Mouse (Mus musculus): ENCODE data around the gene Itih3.

Itih3 gene

GRCm38 (mm10) chr14:30923375-30924105 lies at the start of gene Itih3:
Gene Itih3, minus strand, starts transcription at chr14:30923760.
- no peak for DNase-seq (ENCODE audit: low spot score)

GRCm38 (mm10) chr14:30960366-30960765 lies 36.8 kb upstream of the Itih3 start:
- DNase-seq (ENCODE audit: low spot score): no peak

- DNase-seq (ENCODE audit: low spot score): no peak
Measured at GRCm38 (mm10) chr14:30959031-30959430, 35.5 kb upstream of the Itih3 start.

GRCm38 (mm10) chr14:30958517-30958916 lies 35.0 kb upstream of the Itih3 start:
- no peak for DNase-seq (ENCODE audit: low spot score)

DNA sequence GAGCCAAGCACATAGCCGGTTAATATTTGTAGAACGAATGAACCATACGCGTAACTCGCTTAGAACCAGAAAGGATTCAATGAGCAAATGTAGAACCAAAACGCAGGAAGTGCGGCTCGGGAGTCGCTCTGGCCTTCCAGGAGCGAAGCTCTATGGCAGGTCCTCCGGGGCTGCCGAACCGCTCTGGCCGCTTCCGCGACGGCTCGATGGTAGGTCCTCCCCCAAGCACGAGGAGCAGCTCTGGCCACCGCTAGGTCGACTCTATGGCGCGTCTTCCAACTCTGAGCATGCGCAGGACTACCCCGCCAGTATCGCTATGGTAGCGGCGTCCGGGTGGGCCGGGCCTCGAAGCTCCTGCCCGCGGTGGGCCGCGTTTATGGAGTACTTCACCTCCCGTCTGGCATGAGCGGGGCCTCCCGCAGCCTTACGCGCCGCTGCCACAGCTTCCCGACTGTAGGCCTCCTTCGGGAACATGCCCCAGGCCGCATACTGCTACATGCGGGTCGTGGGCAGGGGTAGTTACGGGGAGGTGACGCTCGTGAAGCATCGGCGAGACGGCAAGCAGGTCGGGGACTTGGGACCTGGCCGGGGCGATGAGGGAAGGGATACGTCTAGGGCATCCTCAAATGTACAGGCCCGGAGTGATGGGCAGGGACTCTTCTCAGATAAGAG lies 27.7 kb upstream of the Itih3 start, which contains the start of gene Nek4:
Nek4 (plus strand) TSS at position 224 of the 672 bp plus-strand sequence.
- DNase-seq (ENCODE audit: low spot score): peak; percentile 96

GRCm38 (mm10) chr14:30949986-30950385 lies 26.4 kb upstream of the Itih3 start:
- no peak for DNase-seq (ENCODE audit: low spot score)

GRCm38 (mm10) chr14:30944745-30945144 lies 21.2 kb upstream of the Itih3 start:
- DNase-seq (ENCODE audit: low spot score): peak; percentile 11

DNA sequence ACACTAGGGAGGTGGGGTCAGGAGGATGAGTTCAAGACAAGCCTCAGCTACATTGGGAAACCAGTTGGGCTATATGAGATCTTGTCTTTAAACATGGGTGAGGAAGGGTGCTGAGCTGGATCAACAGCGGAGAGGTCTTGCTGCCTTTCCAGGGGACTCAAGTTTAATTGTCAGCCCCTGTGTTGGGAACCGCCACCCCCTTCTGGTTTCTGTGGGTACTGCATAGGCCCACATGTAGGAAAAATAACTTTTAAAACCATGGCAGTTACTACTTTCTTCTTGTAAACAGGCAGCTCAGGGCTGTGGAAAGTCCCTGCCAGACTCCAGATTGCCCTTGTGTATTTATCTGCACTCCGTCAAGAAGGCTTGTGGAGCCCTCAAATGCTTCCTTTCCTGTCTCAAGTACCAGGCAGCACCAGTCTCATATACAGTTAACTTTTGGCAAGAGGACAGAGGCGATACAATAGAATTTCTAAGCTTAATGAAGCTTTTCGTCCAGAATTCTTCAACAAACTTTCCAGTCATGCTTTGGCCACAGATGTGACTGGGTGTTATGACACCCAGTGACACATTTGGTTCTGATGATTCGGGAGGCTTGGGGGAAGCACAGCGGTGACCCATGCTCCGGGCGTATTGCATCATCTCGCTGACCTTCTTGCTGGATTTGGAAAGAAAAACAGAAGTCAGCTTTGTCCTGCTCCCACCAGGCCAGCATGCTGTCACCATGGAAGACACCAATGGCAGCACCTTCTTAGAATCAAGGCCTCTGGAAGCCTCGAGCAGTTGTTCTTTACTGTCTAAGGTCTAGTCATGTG lies 20.5 kb upstream of the Itih3 start:
- peak; percentile 19 for DNase-seq (ENCODE audit: low spot score)

GRCm38 (mm10) chr14:30943038-30943437 lies 19.5 kb upstream of the Itih3 start, which contains the start of gene Itih1:
Gene Itih1, minus strand, starts transcription at chr14:30943289.
- no peak for DNase-seq (ENCODE audit: low spot score)

- no peak for DNase-seq (ENCODE audit: low spot score)
Measured at GRCm38 (mm10) chr14:30942254-30942653, 18.7 kb upstream of the Itih3 start.

DNA sequence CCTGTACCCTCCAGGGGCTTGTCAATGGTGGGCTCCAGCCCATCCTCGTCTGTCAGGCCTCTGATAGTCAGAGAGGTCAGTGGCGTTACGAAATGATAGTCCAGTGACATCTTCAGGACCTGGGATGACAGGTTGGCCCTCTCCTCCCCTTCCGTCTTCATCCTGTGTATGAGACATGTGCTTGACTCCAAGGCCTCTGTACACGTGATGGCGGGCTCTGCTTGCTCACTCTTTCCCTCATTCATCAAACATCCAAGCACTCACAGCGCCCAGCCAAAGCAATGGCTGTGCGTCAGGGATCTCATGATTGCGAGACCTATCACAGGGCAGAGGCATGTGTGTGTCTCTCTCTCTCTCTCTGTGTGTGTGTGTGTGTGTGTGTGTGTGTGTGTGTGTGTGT lies 9.8 kb upstream of the Itih3 start:
- DNase-seq (ENCODE audit: low spot score): no peak

- no peak for DNase-seq (ENCODE audit: low spot score)
Measured at GRCm38 (mm10) chr14:30930386-30930785, 6.8 kb upstream of the Itih3 start.

DNA sequence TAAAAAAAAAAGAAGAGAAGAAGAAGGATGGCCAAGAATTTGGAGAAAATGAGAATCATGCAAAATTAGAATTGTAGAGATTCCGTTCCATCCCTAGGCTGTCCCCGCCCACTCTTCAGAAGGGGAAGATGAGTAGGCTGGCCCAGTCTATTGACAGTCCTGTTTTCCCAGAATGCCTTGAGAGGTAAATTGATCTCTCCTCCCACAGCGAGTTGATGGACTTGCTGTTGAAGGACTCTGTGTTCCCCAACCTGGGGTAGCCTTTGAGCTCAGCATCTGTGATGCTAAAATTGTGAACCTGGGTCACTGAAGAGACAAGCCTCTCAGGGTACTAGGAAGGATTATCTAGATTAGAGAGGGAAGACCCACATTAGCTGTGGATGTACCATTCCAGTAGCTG lies 1.9 kb upstream of the Itih3 start:
- no peak for DNase-seq (ENCODE audit: low spot score)

DNA sequence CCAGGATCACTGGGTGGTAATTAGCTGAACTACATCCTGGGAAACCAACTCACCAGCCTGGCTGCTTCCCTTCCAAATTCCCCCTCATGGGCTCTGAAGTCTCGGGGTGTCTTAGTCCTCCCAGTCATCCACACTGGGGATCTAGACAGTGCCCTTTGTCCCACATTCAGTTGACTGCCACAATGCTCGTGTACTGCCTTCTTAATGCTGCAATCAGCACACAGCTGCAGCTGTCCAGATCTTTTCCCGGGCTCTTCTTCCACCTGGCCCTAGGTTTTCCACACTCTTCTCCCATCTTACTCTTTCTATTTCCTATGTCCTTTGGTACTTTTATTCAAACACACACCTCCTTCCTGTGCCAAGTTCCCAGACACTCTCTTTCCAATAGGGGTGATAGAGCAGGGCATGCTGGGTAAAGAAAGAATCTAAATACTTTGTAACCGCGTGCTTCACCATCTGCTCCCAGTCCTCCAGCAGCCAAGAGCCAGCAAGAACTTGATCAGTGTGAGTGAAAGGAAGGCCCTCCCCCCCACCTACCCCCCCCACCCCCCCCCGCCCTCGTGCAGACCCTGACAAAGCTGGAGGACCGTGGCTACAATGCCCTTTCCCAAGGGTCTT lies 1.4 kb downstream of the Itih3 start:
- no peak for DNase-seq (ENCODE audit: low spot score)

GRCm38 (mm10) chr14:30916516-30916915 lies 7.0 kb downstream of the Itih3 start:
- no peak for DNase-seq (ENCODE audit: low spot score)

DNA sequence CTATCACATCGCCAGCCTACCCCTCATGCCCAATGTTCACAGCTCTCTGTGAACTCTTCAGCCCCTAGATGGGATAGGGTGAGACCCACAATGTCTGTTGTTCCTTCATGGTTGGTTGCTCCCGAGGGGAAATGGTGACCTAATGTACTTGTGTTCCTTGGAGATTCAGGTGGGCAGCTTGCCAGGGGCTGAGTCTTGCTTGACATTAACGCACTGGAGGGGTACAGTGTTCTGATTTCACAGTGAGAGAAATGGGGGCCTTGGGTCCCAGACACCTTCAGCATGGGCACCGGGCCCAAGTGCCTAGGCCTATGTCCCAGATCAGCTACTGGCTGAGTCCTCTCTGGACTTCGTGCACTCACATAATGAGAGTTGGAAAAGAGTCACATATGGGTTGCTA lies 10.2 kb downstream of the Itih3 start:
- DNase-seq (ENCODE audit: low spot score): no peak

DNA sequence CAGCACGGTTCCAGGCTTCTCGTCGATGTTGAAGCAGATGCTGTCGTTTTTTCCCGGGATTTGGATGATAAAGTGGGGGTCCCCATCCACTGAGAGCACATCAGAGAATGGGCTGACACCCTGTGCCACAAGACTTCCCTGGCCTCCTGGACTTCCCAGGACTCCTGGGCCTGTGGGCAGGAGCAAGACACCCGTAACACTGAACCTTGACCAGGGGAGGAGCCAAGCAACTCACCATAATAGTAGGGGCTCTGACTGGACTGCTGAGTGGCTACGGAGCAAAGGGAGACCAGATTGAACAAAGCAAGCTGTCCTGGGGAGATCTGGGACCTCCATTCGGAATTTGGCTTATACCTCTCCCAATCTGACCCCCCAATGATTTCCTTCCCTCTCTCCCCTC lies 10.9 kb downstream of the Itih3 start:
- no peak for DNase-seq (ENCODE audit: low spot score)

GRCm38 (mm10) chr14:30911141-30911540 lies 12.4 kb downstream of the Itih3 start:
- no peak for DNase-seq (ENCODE audit: low spot score)

- DNase-seq (ENCODE audit: low spot score): no peak
Measured at GRCm38 (mm10) chr14:30907814-30908265, 15.7 kb downstream of the Itih3 start.

GRCm38 (mm10) chr14:30906001-30906400 lies 17.6 kb downstream of the Itih3 start:
- no peak for DNase-seq (ENCODE audit: low spot score)

GRCm38 (mm10) chr14:30904307-30904706 lies 19.3 kb downstream of the Itih3 start:
- DNase-seq (ENCODE audit: low spot score): no peak

DNA sequence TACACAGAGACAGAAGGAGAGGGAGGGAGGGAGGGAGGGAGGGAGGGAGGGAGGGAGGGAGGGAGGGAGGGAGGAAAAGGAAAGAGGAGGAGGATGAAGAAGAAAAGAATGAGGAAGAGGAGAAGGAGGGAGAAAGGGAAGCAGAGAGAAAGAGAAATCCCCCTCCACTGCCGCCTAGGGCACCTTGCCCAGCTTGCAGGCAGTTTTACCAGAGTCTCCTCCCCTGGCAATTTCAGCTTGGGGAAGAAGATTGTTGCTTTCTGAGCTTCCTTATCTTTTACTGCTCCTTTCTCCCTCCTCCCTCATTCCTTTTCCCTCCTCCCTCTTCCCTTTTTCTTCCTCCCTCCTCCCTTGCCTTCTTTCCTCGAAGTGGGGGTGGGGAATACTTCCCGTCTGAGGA lies 20.5 kb downstream of the Itih3 start:
- DNase-seq (ENCODE audit: low spot score): no peak
